Mouse (Mus musculus) gastrocnemius, postnatal 10 days (tissue): ENCODE results near the gene Usp34. TPM values are rescaled to one million over a fixed set of nuclear protein-coding genes. Genes with fewer than 3 reads are reported as not detected.
A peak's percentile ranks its signal among the peaks of the same experiment; 100 is the strongest.
"Not testable (repeated sequence)": the region's sequence is repeated elsewhere in the genome, so short reads cannot be mapped to it uniquely, and the experiment has no call there.

Experiments
- DNase-seq: peaks from one replicate; pipeline ENCODE4 v3.0.0; 2021; ENCODE audit warnings: mixed read lengths
- long read RNA-seq, 2 experiments: library from polyadenylated mRNA; stranded (forward); transcript quantifications; one replicate each; pipeline ENCODE4 v2.0.0; 2021
- total RNA-seq, 2 experiments: library from RNA; stranded (reverse); gene quantifications; 2 replicates each; pipeline ENCODE4 v1.2.3; 2021

The Usp34 gene
- 10 to 100 TPM; 37.8 to 40.7 TPM for total RNA-seq
- long read RNA-seq, experiment 1, partial matches to known transcripts: 6 of 6 reads
- long read RNA-seq, experiment 1, other reads (novel, unspliced or antisense): 0 of 6 reads
- long read RNA-seq, experiment 2, partial matches to known transcripts: 6 of 8 reads
- long read RNA-seq, experiment 2, other reads (novel, unspliced or antisense): 2 of 8 reads

DNA sequence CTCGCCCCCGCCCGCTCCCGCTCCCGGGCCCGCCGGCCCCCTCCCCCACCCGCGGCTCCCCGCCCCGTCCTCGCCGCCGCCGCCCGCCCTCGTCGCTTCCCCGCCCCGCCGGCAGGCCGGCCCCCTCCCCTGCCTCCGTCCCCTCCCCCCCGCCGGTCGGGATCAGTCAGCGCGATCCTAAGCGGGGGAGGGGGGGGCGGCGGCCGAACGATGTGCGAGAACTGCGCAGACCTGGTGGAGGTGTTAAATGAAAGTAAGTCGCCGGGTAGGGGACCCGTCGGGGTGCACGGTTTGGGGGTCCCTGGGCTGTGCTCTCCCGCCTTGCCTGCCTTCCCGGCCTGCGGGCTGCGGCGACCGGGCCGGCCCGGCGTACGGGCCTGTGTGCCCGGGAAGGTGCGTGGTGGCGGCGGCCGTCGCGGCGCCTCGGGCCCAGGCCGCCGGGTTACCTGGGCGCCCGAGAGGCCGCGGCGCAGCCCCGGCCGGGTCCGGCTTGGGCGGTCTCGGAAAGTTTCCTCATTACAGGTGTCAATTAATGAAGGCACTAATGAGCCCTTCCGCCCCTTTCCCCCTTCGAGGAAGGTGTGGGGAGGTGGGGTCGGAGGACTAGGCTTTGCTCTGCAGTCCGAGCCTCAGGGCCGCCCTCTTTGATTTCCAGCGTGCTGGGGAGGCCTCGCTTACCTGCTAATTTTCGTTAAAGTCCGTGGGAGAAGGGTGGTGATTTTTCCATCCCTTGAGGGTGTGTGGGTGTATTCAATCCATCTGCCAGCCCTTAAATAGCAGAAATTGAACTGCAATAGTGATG is at the start of gene Usp34:
Gene Usp34 (plus strand): TSS at position 132 of the 802 bp plus-strand sequence.
- DNase-seq: peak; percentile 78

DNA sequence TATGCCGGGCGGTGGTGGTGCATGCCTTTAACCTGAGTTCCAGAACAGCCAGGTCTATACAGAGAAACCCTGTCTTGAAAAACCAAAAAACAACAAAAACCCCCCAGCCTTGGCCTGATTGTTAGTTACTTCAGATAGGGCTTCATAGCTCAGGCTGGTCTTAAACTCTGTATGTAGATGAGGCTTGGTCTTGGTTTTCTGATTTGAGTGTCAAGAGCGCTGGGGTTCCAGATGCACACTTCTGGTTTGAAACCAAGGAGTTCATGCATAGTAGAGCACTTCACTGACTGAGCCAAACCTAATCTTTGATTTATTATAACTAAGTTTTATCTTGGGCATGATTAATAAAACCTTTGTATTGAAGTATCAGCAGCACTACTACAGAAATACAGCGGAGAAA is 47.6 kb upstream of the Usp34 start:
- DNase-seq: no peak

DNA sequence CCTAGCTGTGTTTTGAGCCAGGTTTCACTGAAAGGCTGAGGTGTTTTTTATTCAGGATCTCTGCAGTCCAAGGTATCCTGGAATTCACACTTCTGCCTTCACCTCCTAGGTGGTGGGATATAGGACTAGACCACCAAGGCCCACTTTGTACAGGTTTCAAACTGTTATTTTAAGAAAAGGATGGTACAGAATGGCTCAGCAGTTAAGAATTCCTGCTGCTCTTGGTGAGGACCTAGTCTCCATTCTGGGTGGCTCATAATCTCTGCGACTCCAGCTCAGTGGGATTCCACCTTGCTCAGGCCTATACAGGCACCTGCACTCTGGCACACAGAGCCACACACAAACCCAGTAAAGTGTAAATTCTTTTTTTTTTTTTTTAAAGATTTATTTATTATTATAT is 47.2 kb upstream of the Usp34 start:
- DNase-seq: no peak

DNA sequence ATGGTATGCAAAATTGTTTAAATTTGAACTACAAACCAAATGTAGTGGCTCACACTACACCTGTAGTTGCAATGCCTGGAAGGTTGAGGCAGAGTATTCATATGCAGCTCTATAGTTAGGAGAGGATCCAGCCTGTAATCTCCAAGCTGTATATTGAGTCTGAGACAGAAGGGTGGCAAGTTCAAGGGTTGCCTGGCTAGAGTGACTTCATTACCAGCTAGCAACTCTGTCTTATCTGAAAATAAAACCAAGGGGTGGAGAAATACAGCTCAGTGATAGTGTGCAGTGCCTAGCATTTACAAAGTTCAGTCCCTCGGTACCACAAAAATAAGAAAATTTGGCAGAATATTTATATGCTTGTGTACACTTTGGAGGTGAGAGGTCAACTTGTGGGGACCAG is 46.5 kb upstream of the Usp34 start:
- DNase-seq: no peak

GRCm38 (mm10) chr11:23261490-23261889 is 45.2 kb upstream of the Usp34 start:
- no peak for DNase-seq

DNA sequence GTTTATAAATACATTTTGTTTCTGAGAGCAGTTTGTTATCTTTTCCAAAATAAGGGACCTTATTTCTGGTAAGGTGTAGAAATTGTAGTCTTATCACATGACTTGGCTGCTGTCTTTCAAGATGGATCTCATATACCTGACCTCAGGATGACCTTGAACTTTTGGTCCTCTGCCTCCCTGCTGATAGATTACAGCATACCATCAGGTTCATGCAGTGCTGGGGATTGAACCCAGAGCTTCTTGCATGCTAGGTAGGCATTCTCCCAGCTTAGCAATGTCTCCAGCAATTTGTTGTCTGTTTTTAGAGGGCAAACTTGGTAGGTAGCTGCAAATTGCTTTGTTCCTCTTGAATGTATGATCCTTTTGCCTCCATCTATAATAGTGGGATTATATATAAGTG is 41.7 kb upstream of the Usp34 start:
- DNase-seq: no peak

GRCm38 (mm10) chr11:23271770-23272724 is 34.6 kb upstream of the Usp34 start:
- no peak for DNase-seq

GRCm38 (mm10) chr11:23275780-23276179 is 30.9 kb upstream of the Usp34 start:
- DNase-seq: no peak

DNA sequence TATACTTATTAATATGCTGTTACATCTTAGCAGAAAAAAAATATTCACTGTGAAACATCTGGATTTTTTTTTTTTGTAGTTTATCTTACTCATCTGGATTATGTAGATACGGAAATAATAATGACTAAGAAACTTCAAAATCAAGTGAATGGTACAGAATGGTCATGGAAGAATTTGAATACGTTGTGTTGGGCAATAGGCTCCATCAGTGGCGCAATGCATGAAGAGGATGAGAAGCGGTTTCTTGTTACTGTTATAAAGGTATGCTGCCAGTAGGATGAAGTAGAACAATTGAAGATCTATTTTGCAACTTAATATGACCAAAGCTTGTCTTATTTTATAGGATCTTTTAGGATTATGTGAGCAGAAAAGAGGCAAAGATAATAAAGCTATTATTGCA is 22.2 kb upstream of the Usp34 start:
- DNase-seq: no peak

DNA sequence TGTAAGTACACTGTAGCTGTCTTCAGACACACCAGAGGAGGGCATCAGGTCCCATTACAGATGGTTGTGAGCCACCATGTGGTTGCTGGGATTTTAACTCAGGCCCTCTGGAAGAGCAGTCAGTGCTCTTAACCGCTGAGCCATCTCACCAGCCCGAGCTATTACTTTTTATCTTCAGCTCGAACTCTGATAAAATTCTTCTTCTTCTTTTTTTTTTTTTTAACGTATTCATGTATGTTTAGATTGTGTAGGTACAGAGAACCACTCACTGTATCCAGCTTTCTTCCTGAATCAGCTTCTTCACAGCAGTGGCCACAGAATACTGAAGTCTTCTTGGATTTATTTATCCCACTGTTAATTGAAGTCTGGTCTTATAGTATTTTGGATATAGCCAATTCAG is 17.8 kb upstream of the Usp34 start:
- not testable (repeated sequence) for DNase-seq

DNA sequence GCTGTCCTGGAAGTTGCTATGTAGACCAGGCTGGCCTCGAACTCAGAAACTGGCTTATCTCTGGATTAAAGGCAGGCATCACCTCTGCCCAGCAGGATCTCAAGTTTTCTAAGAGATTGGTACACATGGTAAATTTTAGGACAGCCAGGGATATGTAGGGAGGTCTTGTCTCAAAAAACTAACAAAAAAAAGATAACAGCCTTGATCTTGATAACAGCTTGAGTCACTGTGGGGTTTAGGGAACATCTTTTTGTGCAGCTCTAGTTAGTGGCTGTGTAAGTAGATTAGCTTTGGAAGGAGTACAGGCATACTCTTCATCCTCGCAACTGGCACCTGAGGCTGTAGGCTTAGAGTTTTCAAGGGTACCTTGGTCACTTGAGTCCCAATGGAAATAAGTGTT is 9.3 kb upstream of the Usp34 start:
- no peak for DNase-seq

DNA sequence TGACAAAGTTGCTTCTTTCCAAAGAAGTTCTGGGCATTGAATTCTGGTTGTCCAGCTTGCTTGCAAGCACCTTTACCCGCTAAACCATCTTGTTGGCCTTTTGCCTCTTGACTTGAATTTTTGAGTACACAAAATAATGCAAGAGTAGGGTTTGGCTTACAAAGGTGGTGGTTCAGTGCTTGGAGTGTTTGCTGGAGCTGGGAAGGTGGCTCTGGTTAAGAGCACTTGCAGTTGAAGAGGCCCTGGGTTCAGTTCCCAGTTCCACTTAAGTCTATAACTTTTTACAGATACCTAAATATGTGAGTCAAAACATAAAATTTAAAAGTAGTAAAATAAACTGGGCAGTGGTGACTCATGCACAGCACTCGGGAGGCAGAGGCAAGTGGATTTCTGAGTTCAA is 8.4 kb upstream of the Usp34 start:
- no peak for DNase-seq

GRCm38 (mm10) chr11:23299910-23300309 is 6.8 kb upstream of the Usp34 start:
- DNase-seq: no peak

DNA sequence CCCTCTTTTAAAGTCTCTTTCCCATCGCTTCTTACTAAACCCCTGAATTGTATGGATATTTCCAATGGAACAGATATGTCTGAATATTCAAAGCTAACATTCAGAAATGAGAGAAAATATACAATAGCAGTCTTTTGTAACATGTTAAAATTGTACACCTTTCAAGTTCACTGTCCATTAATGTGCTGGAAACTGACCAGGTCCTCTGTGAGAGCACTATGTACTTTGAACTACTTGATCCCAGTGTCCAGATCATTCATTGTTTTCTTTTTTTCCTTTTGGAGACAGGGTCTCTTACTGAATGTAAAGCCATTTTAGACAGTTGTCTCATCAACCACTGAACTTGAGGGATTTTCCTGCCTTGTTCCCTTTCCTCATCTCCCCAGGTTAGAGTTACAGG is 3.6 kb upstream of the Usp34 start:
- no peak for DNase-seq

- not testable (repeated sequence) for DNase-seq
Observed at GRCm38 (mm10) chr11:23305101-23305672, 1.5 kb upstream of the Usp34 start.

GRCm38 (mm10) chr11:23305673-23306608 is 754 bp upstream of the Usp34 start:
- peak; percentile 96 for DNase-seq

DNA sequence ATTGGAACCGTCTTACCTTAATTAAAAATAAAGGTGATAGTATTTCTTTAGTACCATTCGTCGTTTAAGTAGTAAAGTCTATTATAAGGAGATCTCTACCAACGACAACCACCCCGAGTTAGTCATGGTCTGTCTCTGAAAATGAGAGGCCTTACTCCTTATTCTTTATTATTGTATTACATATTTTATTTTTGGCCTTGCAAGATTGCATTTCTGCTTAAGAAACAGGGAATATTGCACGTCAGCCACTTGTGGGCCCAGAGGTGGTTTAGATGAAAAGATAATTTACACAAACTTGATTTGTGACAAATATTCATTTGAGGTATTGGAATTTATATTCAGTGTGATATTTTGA is 848 bp downstream of the Usp34 start:
- no peak for DNase-seq

- DNase-seq: no peak
Observed at GRCm38 (mm10) chr11:23313496-23313895, 6.8 kb downstream of the Usp34 start.

- DNase-seq: no peak
Observed at GRCm38 (mm10) chr11:23329413-23329812, 22.7 kb downstream of the Usp34 start.

DNA sequence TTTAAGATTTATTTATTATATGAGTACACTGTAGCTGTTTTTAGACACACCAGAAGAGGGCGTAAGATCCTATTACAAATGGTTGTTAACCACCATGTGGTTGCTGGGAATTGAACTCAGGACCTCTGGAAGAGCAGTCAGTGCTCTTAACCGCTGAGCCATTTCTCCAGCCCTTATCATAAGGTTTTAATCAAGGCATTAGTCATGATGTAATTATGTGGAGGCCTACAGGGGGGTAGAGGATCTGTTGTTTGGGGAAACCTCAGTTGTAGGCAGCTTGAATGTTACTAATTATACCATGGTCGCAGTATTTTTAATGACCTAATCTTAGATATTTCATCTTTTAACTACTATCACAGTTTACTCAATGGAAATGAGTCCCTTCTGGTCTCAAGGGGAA is 25.4 kb downstream of the Usp34 start:
- no peak for DNase-seq

DNA sequence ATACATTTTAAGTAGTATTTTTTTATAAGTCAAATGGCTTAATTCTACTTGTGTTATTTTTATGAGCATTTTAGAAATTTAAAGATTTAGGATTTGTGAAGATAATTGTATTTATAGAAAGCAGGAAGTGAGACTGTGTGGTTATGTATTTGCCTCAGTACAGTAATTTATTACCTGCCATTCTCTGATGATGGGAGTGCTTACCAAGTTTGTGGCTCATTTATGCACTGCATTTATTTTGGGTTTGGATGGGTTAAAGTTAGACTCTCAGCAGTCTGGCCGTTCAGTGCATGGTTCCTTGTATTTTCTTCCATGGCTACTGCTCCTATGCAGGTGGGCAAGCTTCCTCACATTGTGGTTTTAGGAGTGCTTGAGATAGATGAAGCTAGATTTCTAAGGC is 28.5 kb downstream of the Usp34 start:
- no peak for DNase-seq
